Mouse (Mus musculus): ENCODE data around the gene Plcl1. TPM values are rescaled to one million over a fixed set of nuclear protein-coding genes. Genes with fewer than 3 reads are reported as not detected.

The Plcl1 gene
- polyA plus RNA-seq, 1 experiment, result 0.58 TPM

DNA sequence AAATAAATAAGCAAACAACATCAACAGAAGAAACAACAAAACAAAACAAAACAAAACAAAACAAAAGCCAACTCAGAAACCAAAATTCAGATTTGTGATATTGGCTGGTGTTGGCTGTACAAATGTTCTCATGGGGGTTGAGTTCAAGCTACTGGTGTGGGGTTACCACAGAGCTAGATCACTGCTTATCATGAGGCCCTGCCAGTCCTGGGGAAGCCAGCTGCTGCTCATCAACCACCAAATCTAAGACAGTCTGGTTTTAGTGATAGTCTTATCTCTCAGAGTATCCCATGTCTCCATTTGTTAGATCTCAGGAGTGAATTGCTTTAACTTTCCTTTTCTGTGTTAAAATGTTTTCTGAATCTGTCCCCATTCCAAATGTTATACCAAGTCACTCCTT is 166.5 kb downstream of the Plcl1 start:
- Histone ChIP-seq H3K4me1 (ENCODE audit: control insufficient read depth, insufficient read depth, insufficient read length, low read length) (no peaks in the 10 kb centered on the region), H3K36me3 (ENCODE audit: control insufficient read depth, insufficient read depth, low read length) (no peaks in the 10 kb centered on the region), H3K27ac (ENCODE audit: insufficient read depth, low read depth, low read length) (no peak overlapping the region), H3K27me3 (ENCODE audit: control insufficient read depth, insufficient read depth, low read length) (no peaks in the 10 kb centered on the region; the same call in 1 of the 2 replicates), H3K4me3 (ENCODE audit: low read depth, low read length) (no peak overlapping the region)
- TF ChIP-seq POLR2A (IDR thresholded peaks at IDR 0.05; ENCODE audit: low read depth, low read length) (no peak), CTCF (IDR thresholded peaks at IDR 0.05; ENCODE audit: extremely low read depth, insufficient read length, insufficient replicate concordance, low read depth, low read length) (no peak)

DNA sequence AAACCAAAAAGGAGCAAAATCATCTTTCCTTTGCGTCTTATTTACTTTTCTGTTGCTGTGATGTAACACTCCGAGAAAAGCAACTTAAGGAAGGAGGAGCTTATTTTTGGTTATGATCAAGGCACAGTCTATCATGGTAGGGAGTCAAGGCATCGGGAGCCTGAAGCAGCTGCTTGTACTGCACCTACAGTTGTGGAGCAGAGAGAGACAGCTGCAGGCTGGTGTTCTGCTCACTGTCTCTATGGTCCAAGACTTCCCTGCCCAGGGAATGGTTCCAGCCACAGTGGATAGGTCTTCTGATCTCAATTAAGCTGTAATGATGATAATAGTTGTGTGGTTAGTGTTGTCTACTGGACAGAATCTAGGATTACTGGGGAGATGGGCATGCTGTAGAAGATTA is 166.9 kb downstream of the Plcl1 start:
- Histone ChIP-seq H3K4me1 (ENCODE audit: control insufficient read depth, insufficient read depth, insufficient read length, low read length) (no peaks in the 10 kb centered on the region), H3K4me3 (ENCODE audit: low read depth, low read length) (no peak overlapping the region), H3K36me3 (ENCODE audit: control insufficient read depth, insufficient read depth, low read length) (no peaks in the 10 kb centered on the region), H3K27ac (ENCODE audit: insufficient read depth, low read depth, low read length) (no peak overlapping the region), H3K27me3 (ENCODE audit: control insufficient read depth, insufficient read depth, low read length) (no peaks in the 10 kb centered on the region; the same call in 1 of the 2 replicates)
- TF ChIP-seq POLR2A (IDR thresholded peaks at IDR 0.05; ENCODE audit: low read depth, low read length), result no peak
- no peak for TF ChIP-seq CTCF (IDR thresholded peaks at IDR 0.05; ENCODE audit: extremely low read depth, insufficient read length, insufficient replicate concordance, low read depth, low read length)
- WGBS, result 81% methylated on average over 3 of the region's 3 CpGs

- WGBS, result 37% methylated on average over 2 of the region's 2 CpGs
- Histone ChIP-seq H3K27ac (ENCODE audit: insufficient read depth, low read depth, low read length) (no peak overlapping the region), H3K4me3 (ENCODE audit: low read depth, low read length) (no peak overlapping the region), H3K27me3 (ENCODE audit: control insufficient read depth, insufficient read depth, low read length) (no peaks in the 10 kb centered on the region; the same call in 1 of the 2 replicates), H3K4me1 (ENCODE audit: control insufficient read depth, insufficient read depth, insufficient read length, low read length) (no peaks in the 10 kb centered on the region), H3K36me3 (ENCODE audit: control insufficient read depth, insufficient read depth, low read length) (no peaks in the 10 kb centered on the region)
- no peak for TF ChIP-seq POLR2A (IDR thresholded peaks at IDR 0.05; ENCODE audit: low read depth, low read length)
- TF ChIP-seq CTCF (IDR thresholded peaks at IDR 0.05; ENCODE audit: extremely low read depth, insufficient read length, insufficient replicate concordance, low read depth, low read length), result no peak
These were observed 170.2 kb downstream of the Plcl1 start for GRCm38 (mm10) chr1:55575916-55576315.

DNA sequence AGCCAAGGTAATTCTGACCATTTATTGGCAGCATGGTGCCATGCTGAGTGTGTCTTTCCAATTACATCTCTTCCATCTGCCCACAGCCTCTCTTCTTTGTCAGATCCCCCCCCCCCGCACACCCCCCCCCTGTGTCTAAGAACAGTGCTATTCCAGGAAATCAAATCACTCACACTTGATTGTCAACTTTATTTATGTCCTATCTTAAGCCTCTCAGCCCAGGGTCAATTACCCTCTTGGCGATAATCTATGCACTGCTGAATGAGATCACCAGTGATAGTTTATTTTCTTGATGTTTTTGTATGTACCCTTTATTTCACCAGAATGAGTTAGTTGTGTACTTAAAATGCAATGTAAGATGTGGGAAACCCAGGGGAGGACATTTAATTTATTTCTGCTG is 176.0 kb downstream of the Plcl1 start:
- Histone ChIP-seq H3K4me3 (ENCODE audit: low read depth, low read length) (no peak overlapping the region), H3K36me3 (ENCODE audit: control insufficient read depth, insufficient read depth, low read length) (no peaks in the 10 kb centered on the region), H3K27me3 (ENCODE audit: control insufficient read depth, insufficient read depth, low read length) (no peaks in the 10 kb centered on the region), H3K4me1 (ENCODE audit: control insufficient read depth, insufficient read depth, insufficient read length, low read length) (no peaks in the 10 kb centered on the region), H3K27ac (ENCODE audit: insufficient read depth, low read depth, low read length) (no peak overlapping the region)
- no peak for TF ChIP-seq CTCF (IDR thresholded peaks at IDR 0.05; ENCODE audit: extremely low read depth, insufficient read length, insufficient replicate concordance, low read depth, low read length)
- no peak for TF ChIP-seq POLR2A (IDR thresholded peaks at IDR 0.05; ENCODE audit: low read depth, low read length)
- WGBS, result 64% methylated on average over 2 of the region's 2 CpGs

DNA sequence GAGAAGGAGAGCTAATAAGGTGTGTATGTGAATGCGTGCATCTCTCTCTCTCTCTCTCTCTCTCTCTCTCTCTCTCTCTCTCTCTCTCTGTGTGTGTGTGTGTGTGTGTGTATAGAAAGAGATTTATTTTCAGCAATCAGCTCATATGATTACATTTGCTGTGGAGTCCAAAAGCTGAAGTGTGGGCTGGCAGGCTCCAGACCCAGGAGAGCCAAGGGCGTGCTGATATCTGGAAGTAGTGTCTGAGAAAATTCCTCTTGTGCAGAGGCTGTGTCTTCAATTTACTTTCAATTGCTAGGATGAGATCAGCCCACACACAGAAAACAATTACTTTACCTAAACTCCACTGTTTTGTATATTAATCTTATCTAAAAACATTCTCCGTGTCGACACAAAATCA is 179.7 kb downstream of the Plcl1 start:
- no peak for TF ChIP-seq POLR2A (IDR thresholded peaks at IDR 0.05; ENCODE audit: low read depth, low read length)
- no peak for TF ChIP-seq CTCF (IDR thresholded peaks at IDR 0.05; ENCODE audit: extremely low read depth, insufficient read length, insufficient replicate concordance, low read depth, low read length)
- no peaks in the 10 kb centered on the region for H3K27me3 ChIP-seq (ENCODE audit: control insufficient read depth, insufficient read depth, low read length)
- 80% methylated on average over 4 of the region's 4 CpGs for WGBS

GRCm38 (mm10) chr1:55588090-55588489 is 182.4 kb downstream of the Plcl1 start:
- no peak overlapping the region for H3K27ac ChIP-seq (ENCODE audit: insufficient read depth, low read depth, low read length)
- no peaks in the 10 kb centered on the region for H3K4me1 ChIP-seq (ENCODE audit: control insufficient read depth, insufficient read depth, insufficient read length, low read length)
- no peaks in the 10 kb centered on the region for H3K27me3 ChIP-seq (ENCODE audit: control insufficient read depth, insufficient read depth, low read length)
- H3K36me3 ChIP-seq (ENCODE audit: control insufficient read depth, insufficient read depth, low read length), result no peaks in the 10 kb centered on the region
- H3K4me3 ChIP-seq (ENCODE audit: low read depth, low read length), result no peak overlapping the region
- TF ChIP-seq POLR2A (IDR thresholded peaks at IDR 0.05; ENCODE audit: low read depth, low read length), result no peak
- TF ChIP-seq CTCF (IDR thresholded peaks at IDR 0.05; ENCODE audit: extremely low read depth, insufficient read length, insufficient replicate concordance, low read depth, low read length), result no peak
- 86% methylated on average over 6 of the region's 6 CpGs for WGBS

More for the DNA sequence above, 179.7 kb downstream of the Plcl1 start:
- Histone ChIP-seq H3K4me1 (ENCODE audit: control insufficient read depth, insufficient read depth, insufficient read length, low read length) (no peaks in the 10 kb centered on the region), H3K36me3 (ENCODE audit: control insufficient read depth, insufficient read depth, low read length) (no peaks in the 10 kb centered on the region), H3K4me3 (ENCODE audit: low read depth, low read length) (no peak overlapping the region), H3K27ac (ENCODE audit: insufficient read depth, low read depth, low read length) (no peak overlapping the region)

GRCm38 (mm10) chr1:55590047-55590446 is 184.3 kb downstream of the Plcl1 start:
- no peak for TF ChIP-seq CTCF (IDR thresholded peaks at IDR 0.05; ENCODE audit: extremely low read depth, insufficient read length, insufficient replicate concordance, low read depth, low read length)
- no peak for TF ChIP-seq POLR2A (IDR thresholded peaks at IDR 0.05; ENCODE audit: low read depth, low read length)
- no peak overlapping the region for H3K27ac ChIP-seq (ENCODE audit: insufficient read depth, low read depth, low read length)
- H3K36me3 ChIP-seq (ENCODE audit: control insufficient read depth, insufficient read depth, low read length), result no peaks in the 10 kb centered on the region
- no peaks in the 10 kb centered on the region for H3K27me3 ChIP-seq (ENCODE audit: control insufficient read depth, insufficient read depth, low read length)
- H3K4me1 ChIP-seq (ENCODE audit: control insufficient read depth, insufficient read depth, insufficient read length, low read length), result no peaks in the 10 kb centered on the region
- no peak overlapping the region for H3K4me3 ChIP-seq (ENCODE audit: low read depth, low read length)

DNA sequence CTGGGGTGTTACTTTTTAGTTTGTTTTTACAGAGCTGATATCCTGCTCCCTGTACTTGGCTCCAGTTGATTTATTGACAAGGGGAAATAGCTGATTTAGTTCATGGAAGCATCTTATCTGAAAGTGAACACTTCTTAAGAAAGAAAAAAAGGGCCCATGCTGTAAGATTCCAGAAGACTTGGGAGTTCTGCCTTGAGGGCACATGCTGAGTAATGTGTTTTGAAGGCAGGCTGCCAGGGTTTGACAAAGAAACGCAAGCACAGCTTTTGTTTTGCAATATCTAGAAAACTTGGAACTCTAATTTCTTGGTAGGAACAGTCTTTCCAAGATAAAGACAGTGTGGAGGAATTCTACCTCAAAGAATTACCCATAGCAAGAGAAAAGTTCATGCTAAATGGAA is 194.8 kb downstream of the Plcl1 start:
- Histone ChIP-seq H3K4me3 (ENCODE audit: low read depth, low read length) (no peak overlapping the region), H3K27me3 (ENCODE audit: control insufficient read depth, insufficient read depth, low read length) (no peaks in the 10 kb centered on the region), H3K4me1 (ENCODE audit: control insufficient read depth, insufficient read depth, insufficient read length, low read length) (no peaks in the 10 kb centered on the region), H3K27ac (ENCODE audit: insufficient read depth, low read depth, low read length) (no peak overlapping the region), H3K36me3 (ENCODE audit: control insufficient read depth, insufficient read depth, low read length) (no peaks in the 10 kb centered on the region)
- no peak for TF ChIP-seq POLR2A (IDR thresholded peaks at IDR 0.05; ENCODE audit: low read depth, low read length)
- no peak for TF ChIP-seq CTCF (IDR thresholded peaks at IDR 0.05; ENCODE audit: extremely low read depth, insufficient read length, insufficient replicate concordance, low read depth, low read length)
- 69% methylated on average over 1 of the region's 1 CpGs for WGBS

All from small intestine, adult 2 months (tissue).